Mouse (Mus musculus) forebrain, postnatal 0 days (tissue): Measurements from ENCODE around the gene Arl6ip5. TPM values are rescaled to one million over a fixed set of nuclear protein-coding genes. Genes with fewer than 3 reads are reported as not detected.
A peak's percentile ranks its signal among the peaks of the same experiment; 100 is the strongest.

ENCODE experiments used
- ATAC-seq: fragments of 200-750 bp; cut with Nextera tagmentation; 2 replicates; pipeline ENCODE4 v1.8.0; 2017; ENCODE audit warnings: mild to moderate bottlenecking, moderate library complexity
- DNase-seq: peaks from one replicate; pipeline ENCODE4 v3.0.0-alpha.2; 2015
- H3K27ac ChIP-seq: fragments of 300-500 bp; sonication (generic); 2 replicates; pipeline ENCODE4 v1.5.1; 2014; ENCODE audit warnings: low read depth, mild to moderate bottlenecking, antibody characterized with exemption, low read length, moderate library complexity, mixed read lengths
- H3K27me3 ChIP-seq: fragments of 300-500 bp; sonication (generic); 2 replicates; pipeline ENCODE4 v1.6.1; 2014; ENCODE audit warnings: mild to moderate bottlenecking, low read length, mixed read lengths; ENCODE audit not compliant: insufficient read depth
- H3K36me3 ChIP-seq: fragments of 300-500 bp; sonication (generic); 2 replicates; pipeline ENCODE4 v1.6.1; 2014; ENCODE audit warnings: mild to moderate bottlenecking, moderate library complexity; ENCODE audit not compliant: insufficient read depth
- H3K4me1 ChIP-seq: fragments of 300-500 bp; sonication (generic); 2 replicates; pipeline ENCODE4 v1.6.1; 2014; ENCODE audit warnings: antibody characterized with exemption; ENCODE audit not compliant: insufficient read depth
- H3K4me2 ChIP-seq: fragments of 300-500 bp; sonication (generic); 2 replicates; pipeline ENCODE4 v1.6.1; 2014; ENCODE audit warnings: low read depth, mild to moderate bottlenecking, moderate library complexity
- H3K4me3 ChIP-seq: fragments of 300-500 bp; sonication (generic); 2 replicates; pipeline ENCODE4 v1.5.1; 2014; ENCODE audit warnings: low read depth, low read length, mixed read lengths
- H3K9ac ChIP-seq: fragments of 300-500 bp; sonication (generic); 2 replicates; pipeline ENCODE4 v1.6.1; 2014; ENCODE audit warnings: mild to moderate bottlenecking
- H3K9me3 ChIP-seq: fragments of 300-500 bp; sonication (generic); 2 replicates; pipeline ENCODE4 v1.6.1; 2016; ENCODE audit warnings: low read length
- CTCF ChIP-seq: sonication (generic); IDR thresholded peaks from 2 replicates; pipeline ENCODE4 v1.5.1; 2016; ENCODE audit warnings: antibody characterized with exemption, control low read depth, low read depth
- WGBS: fragments of 180-500 bp; shearing (Covaris S2); extraction: QIAGEN DNeasy Blood & Tissue Kit; methylation state at CpG from one replicate; pipeline ENCODE4 v1.1.7; 2014; 5-methylcytosine and 5-hydroxymethylcytosine counted together
- polyA plus RNA-seq: library from polyadenylated mRNA; unstranded; fragments of >200 nt; fragmentation: Nextera tagmentation; extraction: Ambion mirVana; gene quantifications from 2 replicates; pipeline ENCODE4 v1.2.1, GENCODE M21; 2015
- total RNA-seq: library from RNA; depleted of rRNA; stranded (reverse); fragments of >200 nt; gene quantifications from 2 replicates; pipeline ENCODE4 v1.2.3, GENCODE M21; 2014

The Arl6ip5 gene
- total and polyA plus RNA-seq, 2 experiments from 2014 or later, result 101 to 146 TPM

GRCm38 (mm10) chr6:97239360-97239759 is 28.9 kb downstream of the Arl6ip5 start:
- no peaks in the 10 kb centered on the region for H3K4me1 ChIP-seq
- DNase-seq, result no peak
- no peaks in the 10 kb centered on the region for H3K9me3 ChIP-seq
- no peak overlapping the region for H3K27ac ChIP-seq
- no peak overlapping the region for H3K4me3 ChIP-seq
- peaks cover 4% of the 10 kb centered on the region; the same call in 1 of the 2 replicates for H3K36me3 ChIP-seq
- no peak overlapping the region for H3K9ac ChIP-seq
- no peak overlapping the region for H3K4me2 ChIP-seq
- WGBS, result 97% methylated on average over 6 of the region's 6 CpGs
- no peak for ATAC-seq
- no peak for TF ChIP-seq CTCF
- no peaks in the 10 kb centered on the region for H3K27me3 ChIP-seq

- WGBS, result 79% methylated on average over 5 of the region's 5 CpGs
- TF ChIP-seq CTCF, result no peak
These were observed 29.6 kb downstream of the Arl6ip5 start for GRCm38 (mm10) chr6:97240092-97240491.

DNA sequence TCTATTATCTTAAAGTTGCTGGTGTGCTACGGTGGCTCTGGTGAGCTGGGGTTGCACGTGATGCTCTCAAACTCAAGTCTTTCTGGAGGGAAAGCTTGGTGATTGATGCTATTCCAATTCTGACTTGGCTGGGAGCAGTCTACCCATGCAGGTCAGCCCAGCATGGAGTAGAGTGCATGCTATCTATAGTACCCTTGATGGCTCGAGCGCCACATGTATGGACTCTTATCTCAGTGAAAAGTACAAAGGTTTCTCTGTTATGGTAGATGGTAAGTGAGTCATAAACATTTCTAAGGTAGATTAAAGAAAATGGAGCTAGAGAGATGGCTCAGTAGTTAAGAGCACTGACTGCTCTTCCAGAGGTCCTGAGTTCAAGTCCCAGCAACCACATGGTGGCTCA is 32.0 kb downstream of the Arl6ip5 start:
- H3K4me1 ChIP-seq, result no peaks in the 10 kb centered on the region
- H3K27ac ChIP-seq, result no peak overlapping the region
- TF ChIP-seq CTCF, result no peak
- ATAC-seq (no peak), DNase-seq (no peak)
- no peaks in the 10 kb centered on the region for H3K27me3 ChIP-seq
- no peaks in the 10 kb centered on the region for H3K9me3 ChIP-seq
- no peaks in the 10 kb centered on the region for H3K36me3 ChIP-seq
- 93% methylated on average over 4 of the region's 4 CpGs for WGBS
- H3K9ac ChIP-seq, result no peak overlapping the region
- H3K4me2 ChIP-seq, result no peak overlapping the region
- no peak overlapping the region for H3K4me3 ChIP-seq

More at GRCm38 (mm10) chr6:97240092-97240491, 29.6 kb downstream of the Arl6ip5 start:
- no peaks in the 10 kb centered on the region for H3K4me1 ChIP-seq
- ATAC-seq (no peak), DNase-seq (no peak)
- no peak overlapping the region for H3K27ac ChIP-seq
- H3K9ac ChIP-seq, result no peak overlapping the region
- no peaks in the 10 kb centered on the region for H3K9me3 ChIP-seq
- H3K36me3 ChIP-seq, result no peaks in the 10 kb centered on the region
- H3K27me3 ChIP-seq, result no peaks in the 10 kb centered on the region
- no peak overlapping the region for H3K4me2 ChIP-seq
- H3K4me3 ChIP-seq, result no peak overlapping the region

DNA sequence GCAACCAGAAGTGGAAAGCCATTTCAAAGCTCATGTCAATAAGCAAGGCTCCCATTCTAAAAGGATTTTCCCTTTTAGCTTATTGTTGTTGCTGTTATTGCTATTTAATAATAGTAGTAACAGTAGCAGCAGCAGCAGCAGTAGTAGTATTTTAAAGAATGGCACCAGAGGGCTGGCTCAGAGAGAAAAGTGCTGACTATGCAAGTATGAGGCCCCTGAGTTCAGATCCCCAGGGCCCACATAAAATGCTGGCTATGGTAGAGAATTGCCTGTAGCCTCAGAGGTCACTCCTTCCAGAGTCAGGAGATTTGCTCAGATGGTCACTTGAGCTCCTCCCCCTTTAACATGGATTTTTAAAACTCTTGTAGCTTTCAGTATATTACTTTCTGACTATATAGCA is 34.7 kb downstream of the Arl6ip5 start:
- Histone ChIP-seq H3K36me3 (no peaks in the 10 kb centered on the region), H3K9me3 (no peaks in the 10 kb centered on the region)

DNA sequence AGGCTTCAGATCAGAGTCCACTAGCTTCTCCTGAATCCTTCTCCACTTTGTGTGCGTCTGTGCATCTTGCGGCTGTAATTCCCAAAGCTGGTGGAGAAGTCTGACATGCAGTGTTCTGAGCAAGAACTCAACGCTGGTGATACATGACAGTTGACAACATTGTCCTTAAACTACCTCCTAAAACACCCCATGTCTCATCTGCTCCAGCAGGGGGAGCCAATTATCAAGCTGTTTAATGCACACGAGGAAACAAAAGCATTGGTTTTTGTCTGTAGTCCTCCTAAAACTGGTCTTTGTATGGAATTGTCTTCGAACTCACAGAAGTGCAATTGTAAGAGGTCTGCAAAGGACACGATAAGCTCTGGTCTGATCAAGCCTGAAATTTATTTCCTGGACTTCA is 40.5 kb downstream of the Arl6ip5 start:
- 45% methylated on average over 6 of the region's 6 CpGs for WGBS
- H3K27me3 ChIP-seq, result no peaks in the 10 kb centered on the region
- H3K9me3 ChIP-seq, result no peaks in the 10 kb centered on the region
- peak; percentile 76 for TF ChIP-seq CTCF
- peak; percentile 69 for DNase-seq
- H3K36me3 ChIP-seq, result no peaks in the 10 kb centered on the region
- H3K4me2 ChIP-seq, result no peak overlapping the region
- no peak overlapping the region for H3K27ac ChIP-seq
- ATAC-seq, result no peak
- H3K4me3 ChIP-seq, result no peak overlapping the region
- no peak overlapping the region for H3K9ac ChIP-seq
- no peaks in the 10 kb centered on the region for H3K4me1 ChIP-seq

More for the DNA sequence above, 34.7 kb downstream of the Arl6ip5 start:
- no peak for DNase-seq
- Histone ChIP-seq H3K4me1 (no peaks in the 10 kb centered on the region), H3K27ac (no peak overlapping the region), H3K9ac (no peak overlapping the region), H3K4me2 (no peak overlapping the region), H3K27me3 (no peaks in the 10 kb centered on the region), H3K4me3 (no peak overlapping the region)
- no peak for TF ChIP-seq CTCF
- no peak for ATAC-seq

DNA sequence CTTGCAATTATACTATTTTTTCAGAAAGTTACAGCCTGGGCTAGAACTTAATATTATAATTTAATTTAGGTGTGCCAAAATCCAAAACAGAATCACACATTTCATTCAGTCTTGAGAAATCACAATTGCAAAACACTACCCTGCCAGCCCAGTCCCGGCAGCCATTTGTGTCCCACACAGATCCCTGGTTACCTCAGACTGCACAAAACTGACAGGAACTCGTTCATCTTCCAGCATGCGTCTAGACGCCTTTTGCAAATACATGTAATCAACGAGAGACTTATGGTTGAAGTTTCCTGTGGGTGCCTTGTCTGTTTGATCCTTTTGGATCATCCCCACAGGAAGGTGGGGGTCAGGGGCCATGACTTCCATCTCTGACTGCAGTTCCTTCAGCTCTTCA is 41.6 kb downstream of the Arl6ip5 start:
- Histone ChIP-seq H3K9me3 (no peaks in the 10 kb centered on the region), H3K4me2 (no peak overlapping the region), H3K9ac (no peak overlapping the region), H3K27ac (no peak overlapping the region), H3K36me3 (no peaks in the 10 kb centered on the region), H3K4me3 (no peak overlapping the region), H3K4me1 (no peaks in the 10 kb centered on the region), H3K27me3 (no peaks in the 10 kb centered on the region)
- TF ChIP-seq CTCF, result no peak
- ATAC-seq (peak; percentile 42; the same call in 1 of the 2 replicates), DNase-seq (no peak)
- WGBS, result 73% methylated on average over 5 of the region's 5 CpGs

DNA sequence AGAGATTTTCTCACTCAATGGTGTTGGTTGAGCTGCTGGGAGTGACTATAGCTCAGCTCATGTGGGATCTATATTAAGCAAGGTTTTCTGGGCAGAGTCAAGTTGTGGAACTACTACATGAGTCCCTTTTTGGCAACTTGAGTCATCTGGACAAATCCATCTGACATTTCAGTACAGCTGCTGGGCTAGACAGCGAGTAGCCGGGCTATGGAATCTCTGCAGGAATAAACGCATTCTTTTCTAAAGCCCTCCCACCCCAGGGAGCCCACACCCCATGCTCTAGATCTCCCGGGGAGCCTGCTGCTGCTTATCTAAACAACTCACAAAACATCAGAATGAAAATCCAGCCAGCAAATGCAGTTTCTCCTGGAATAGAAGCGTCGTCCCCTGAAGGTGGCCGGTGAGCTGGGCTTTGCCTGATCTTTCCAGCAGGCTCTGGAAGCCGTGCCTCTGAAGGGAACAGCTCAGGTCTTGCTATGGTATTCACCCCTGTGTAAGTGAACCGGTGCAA is 42.3 kb downstream of the Arl6ip5 start, which contains the start of gene Lmod3:
Lmod3 (minus strand) TSS at position 49 of the 511 bp plus-strand sequence.
- no peak within 1 kb of the TSS for H3K4me2 ChIP-seq
- no peaks in the 10 kb centered on the region for H3K4me1 ChIP-seq
- H3K36me3 ChIP-seq, result no peaks in the 10 kb centered on the region
- WGBS, result 39% methylated on average over 9 of the region's 9 CpGs
- H3K9me3 ChIP-seq, result no peaks in the 10 kb centered on the region
- ATAC-seq, result no peak
- H3K4me3 ChIP-seq, result no peak within 1 kb of the TSS
- DNase-seq, result no peak
- no peaks in the 10 kb centered on the region for H3K27me3 ChIP-seq
- no peak within 1 kb of the TSS for H3K27ac ChIP-seq
- no peak within 1 kb of the TSS for H3K9ac ChIP-seq
- TF ChIP-seq CTCF, result no peak
